Mouse (Mus musculus): ENCODE measurements at regions not wholly inside any gene's neighbourhood (a gene's known extent, or its start where the extent isn't known, plus 50 kb on each side); places are given as distances from the start of the nearest gene placed in this dataset.

DNA sequence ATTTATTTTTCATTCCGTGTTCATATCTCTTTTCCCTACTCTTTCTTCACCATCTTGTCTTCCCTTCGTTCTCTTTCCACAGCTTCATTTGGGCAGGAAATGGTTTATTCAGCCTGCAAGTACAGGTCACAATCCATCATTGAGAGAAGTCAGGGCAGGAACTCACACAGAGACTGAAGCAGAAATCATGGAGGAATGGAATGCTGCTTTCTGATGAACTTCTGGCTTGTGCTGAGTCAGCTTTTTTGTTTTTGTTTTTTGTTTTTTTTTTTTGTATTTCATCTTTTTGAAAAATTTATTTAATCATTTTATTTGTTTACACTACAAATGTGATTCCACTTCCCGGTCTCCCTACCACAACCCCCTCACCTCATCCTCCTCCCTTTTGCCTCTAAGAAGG, 51.2 kb upstream of the Suclg2 start:
- DNase-seq (ENCODE audit: low spot score) (no peak), ATAC-seq (replicated peaks; ENCODE audit: low FRiP score) (no peak)
- 99% methylated on average over 3 of the region's 3 CpGs for WGBS
- Histone ChIP-seq H3K4me3 (ENCODE audit: low read depth, low read length) (no peak overlapping the region), H3K9me3 (ENCODE audit: control insufficient read depth, low read length) (no peaks in the 10 kb centered on the region), H3K27ac (ENCODE audit: low read depth, low read length) (no peak overlapping the region), H3K27me3 (ENCODE audit: control insufficient read depth, insufficient read depth, low read length) (no peaks in the 10 kb centered on the region), H3K9ac (ENCODE audit: low read length) (no peak overlapping the region), H3K36me3 (ENCODE audit: control insufficient read depth, insufficient read depth, low read length) (no peaks in the 10 kb centered on the region), H3K4me2 (ENCODE audit: low read depth, low read length, severe bottlenecking) (no peak overlapping the region), H3K4me1 (replicated peaks; ENCODE audit: control insufficient read depth, insufficient read depth, low read length) (no peaks in the 10 kb centered on the region)

DNA sequence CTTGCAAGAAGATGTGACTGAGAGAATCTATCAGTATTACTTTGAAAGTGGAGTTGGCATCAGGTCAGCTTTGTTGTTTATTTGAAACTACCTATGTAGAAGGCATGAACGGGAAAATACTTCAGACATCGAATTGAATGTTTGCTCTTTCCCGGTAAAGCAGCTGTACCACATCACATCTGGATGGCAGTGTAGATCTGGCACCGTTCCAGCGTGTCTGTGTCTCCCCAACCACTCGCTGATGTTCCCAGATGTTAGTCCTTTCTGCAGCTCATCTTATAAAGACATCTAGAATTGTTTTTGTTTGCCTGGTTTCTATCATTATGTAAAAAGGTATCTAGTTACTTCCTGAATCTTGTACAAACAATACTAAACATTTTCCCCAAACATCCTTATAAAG, 83.1 kb upstream of the Suclg2 start:
- Histone ChIP-seq H3K4me1 (replicated peaks; ENCODE audit: control insufficient read depth, insufficient read depth, low read length) (no peaks in the 10 kb centered on the region), H3K4me2 (ENCODE audit: low read depth, low read length, severe bottlenecking) (no peak overlapping the region), H3K27ac (ENCODE audit: low read depth, low read length) (no peak overlapping the region), H3K9ac (ENCODE audit: low read length) (no peak overlapping the region), H3K27me3 (ENCODE audit: control insufficient read depth, insufficient read depth, low read length) (no peaks in the 10 kb centered on the region), H3K36me3 (ENCODE audit: control insufficient read depth, insufficient read depth, low read length) (no peaks in the 10 kb centered on the region), H3K9me3 (ENCODE audit: control insufficient read depth, low read length) (no peaks in the 10 kb centered on the region), H3K4me3 (ENCODE audit: low read depth, low read length) (no peak overlapping the region)
- 93% methylated on average over 6 of the region's 6 CpGs for WGBS
- ATAC-seq (replicated peaks; ENCODE audit: low FRiP score): no peak
- DNase-seq (ENCODE audit: low spot score): no peak

DNA sequence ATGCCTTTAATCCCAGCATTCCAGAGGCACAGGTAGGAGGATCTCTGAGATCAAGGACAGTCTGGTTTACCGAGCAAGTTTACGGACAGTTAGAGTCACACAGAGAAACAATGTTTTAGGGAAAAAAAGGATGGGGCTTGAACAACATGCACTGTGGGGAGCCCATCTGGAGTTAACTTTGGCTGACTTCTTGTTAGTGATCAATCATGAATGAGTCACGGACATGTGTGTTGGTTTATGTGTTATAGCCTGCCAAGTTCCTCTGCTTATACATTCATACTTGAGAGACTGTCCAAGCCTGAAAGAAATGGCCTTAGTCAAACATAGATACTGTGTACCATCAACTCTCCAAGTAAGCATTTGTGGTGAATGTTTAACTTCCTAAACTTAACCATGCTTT, 122.9 kb upstream of the Suclg2 start:
- WGBS: 93% methylated on average over 3 of the region's 3 CpGs
- Histone ChIP-seq H3K9ac (ENCODE audit: low read length) (no peak overlapping the region), H3K4me1 (replicated peaks; ENCODE audit: control insufficient read depth, insufficient read depth, low read length) (no peaks in the 10 kb centered on the region), H3K27me3 (ENCODE audit: control insufficient read depth, insufficient read depth, low read length) (no peaks in the 10 kb centered on the region), H3K4me2 (ENCODE audit: low read depth, low read length, severe bottlenecking) (no peak overlapping the region), H3K9me3 (ENCODE audit: control insufficient read depth, low read length) (no peaks in the 10 kb centered on the region), H3K36me3 (ENCODE audit: control insufficient read depth, insufficient read depth, low read length) (no peaks in the 10 kb centered on the region), H3K27ac (ENCODE audit: low read depth, low read length) (no peak overlapping the region), H3K4me3 (ENCODE audit: low read depth, low read length) (no peak overlapping the region)
- DNase-seq (ENCODE audit: low spot score) (no peak), ATAC-seq (replicated peaks; ENCODE audit: low FRiP score) (no peak)

DNA sequence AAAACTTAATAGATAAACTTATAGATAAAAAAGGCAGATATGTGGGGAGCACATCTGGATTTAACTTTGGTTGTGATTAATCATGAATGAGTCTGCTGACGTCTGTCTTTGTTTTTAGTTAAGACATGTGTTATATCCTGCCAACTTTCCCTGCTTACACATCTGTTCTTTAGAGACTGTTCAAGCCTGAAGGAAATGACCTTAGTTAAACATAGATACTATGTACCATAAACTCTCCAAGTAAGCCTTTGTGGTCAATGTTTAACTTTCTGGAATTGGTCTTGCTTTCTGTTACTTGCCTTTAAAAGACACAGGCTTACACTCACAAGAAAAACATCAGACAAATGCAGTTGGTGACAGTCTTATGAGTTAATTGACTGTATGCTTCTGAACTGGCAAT, 127.9 kb upstream of the Suclg2 start:
- H3K27ac ChIP-seq (ENCODE audit: low read depth, low read length): no peak overlapping the region
- no peaks in the 10 kb centered on the region for H3K27me3 ChIP-seq (ENCODE audit: control insufficient read depth, insufficient read depth, low read length)
- ATAC-seq (replicated peaks; ENCODE audit: low FRiP score) (no peak), DNase-seq (ENCODE audit: low spot score) (no peak)
- H3K9ac ChIP-seq (ENCODE audit: low read length): no peak overlapping the region
- no peak overlapping the region for H3K4me2 ChIP-seq (ENCODE audit: low read depth, low read length, severe bottlenecking)
- H3K4me3 ChIP-seq (ENCODE audit: low read depth, low read length): no peak overlapping the region
- H3K36me3 ChIP-seq (ENCODE audit: control insufficient read depth, insufficient read depth, low read length): no peaks in the 10 kb centered on the region
- 65% methylated on average over 1 of the region's 1 CpGs for WGBS
- no peaks in the 10 kb centered on the region for H3K9me3 ChIP-seq (ENCODE audit: control insufficient read depth, low read length)
- no peaks in the 10 kb centered on the region for H3K4me1 ChIP-seq (replicated peaks; ENCODE audit: control insufficient read depth, insufficient read depth, low read length)

DNA sequence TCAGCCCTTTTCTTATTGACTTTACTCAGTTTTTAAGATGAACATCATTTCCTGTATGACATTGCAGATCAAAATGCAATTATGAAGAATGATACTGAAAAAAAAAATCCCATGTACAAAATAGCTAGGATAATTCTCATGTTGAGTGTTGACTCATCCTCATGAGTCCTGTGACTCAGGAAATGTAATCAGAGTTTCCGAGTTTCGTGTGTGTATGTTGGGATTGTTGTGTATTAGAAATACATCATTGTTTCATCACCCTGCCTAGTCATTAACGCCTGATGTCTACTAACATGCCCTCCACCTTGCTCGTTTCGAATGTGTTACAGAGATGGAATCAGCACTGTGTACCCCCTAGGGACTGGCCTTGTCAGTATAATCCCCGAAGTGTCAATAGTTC, 156.9 kb upstream of the Suclg2 start:
- no peak overlapping the region for H3K4me3 ChIP-seq (ENCODE audit: low read depth, low read length)
- no peak overlapping the region for H3K27ac ChIP-seq (ENCODE audit: low read depth, low read length)
- no peaks in the 10 kb centered on the region for H3K27me3 ChIP-seq (ENCODE audit: control insufficient read depth, insufficient read depth, low read length)
- H3K9me3 ChIP-seq (ENCODE audit: control insufficient read depth, low read length): no peaks in the 10 kb centered on the region
- H3K4me2 ChIP-seq (ENCODE audit: low read depth, low read length, severe bottlenecking): no peak overlapping the region
- no peak overlapping the region for H3K9ac ChIP-seq (ENCODE audit: low read length)
- H3K4me1 ChIP-seq (replicated peaks; ENCODE audit: control insufficient read depth, insufficient read depth, low read length): peaks cover 2% of the 10 kb centered on the region; the same call in 1 of the 2 replicates
- no peaks in the 10 kb centered on the region for H3K36me3 ChIP-seq (ENCODE audit: control insufficient read depth, insufficient read depth, low read length)
- WGBS: 68% methylated on average over 6 of the region's 6 CpGs
- no peak for DNase-seq (ENCODE audit: low spot score)
- ATAC-seq (replicated peaks; ENCODE audit: low FRiP score): no peak

DNA sequence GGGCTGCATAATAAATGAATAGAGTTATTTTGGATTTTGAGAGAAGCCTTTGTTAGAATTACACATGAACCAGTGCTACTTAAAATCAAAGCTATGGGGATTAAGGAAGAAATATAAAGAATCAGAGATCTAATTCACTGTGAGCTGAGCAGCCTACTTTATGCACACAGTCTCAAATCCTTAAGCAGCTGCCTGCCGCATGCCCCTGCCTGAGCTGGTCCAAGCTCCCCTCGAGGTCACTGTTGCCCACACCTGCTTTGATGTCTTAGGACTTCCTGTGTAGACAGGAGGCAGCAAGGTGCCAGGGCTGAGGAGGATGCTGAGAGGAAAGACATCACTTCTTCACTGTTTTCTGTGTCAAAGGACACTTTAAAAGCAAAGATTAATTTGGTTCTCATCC, 157.7 kb upstream of the Suclg2 start:
- 7% methylated on average over 2 of the region's 2 CpGs for WGBS
- no peak overlapping the region for H3K4me2 ChIP-seq (ENCODE audit: low read depth, low read length, severe bottlenecking)
- no peaks in the 10 kb centered on the region for H3K27me3 ChIP-seq (ENCODE audit: control insufficient read depth, insufficient read depth, low read length)
- H3K9me3 ChIP-seq (ENCODE audit: control insufficient read depth, low read length): no peaks in the 10 kb centered on the region
- no peak overlapping the region for H3K4me3 ChIP-seq (ENCODE audit: low read depth, low read length)
- H3K4me1 ChIP-seq (replicated peaks; ENCODE audit: control insufficient read depth, insufficient read depth, low read length): peaks cover 2% of the 10 kb centered on the region; the same call in 1 of the 2 replicates
- H3K9ac ChIP-seq (ENCODE audit: low read length): no peak overlapping the region
- DNase-seq (ENCODE audit: low spot score): peak; percentile 53
- peak; percentile 71 for ATAC-seq (replicated peaks; ENCODE audit: low FRiP score)
- H3K27ac ChIP-seq (ENCODE audit: low read depth, low read length): no peak overlapping the region
- no peaks in the 10 kb centered on the region for H3K36me3 ChIP-seq (ENCODE audit: control insufficient read depth, insufficient read depth, low read length)

DNA sequence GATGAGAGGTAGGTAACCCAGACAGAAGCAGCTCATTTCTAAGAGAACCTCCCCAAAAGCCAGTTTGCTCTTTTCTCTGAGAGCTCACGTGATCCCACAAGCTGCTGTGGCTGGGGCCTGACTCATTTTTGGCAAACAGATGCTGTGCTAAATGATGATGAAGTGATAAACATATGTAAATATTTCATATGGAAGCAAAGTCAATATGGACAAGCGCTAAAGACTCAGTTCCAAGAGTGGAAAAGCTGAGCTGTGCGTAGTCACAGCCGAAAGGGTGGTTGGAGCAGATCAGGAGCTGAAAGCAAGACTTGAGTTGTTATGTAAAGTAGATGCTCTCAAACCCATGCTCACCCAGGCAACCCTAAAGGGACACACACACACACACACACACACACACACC, 168.0 kb upstream of the Suclg2 start:
- no peak overlapping the region for H3K9ac ChIP-seq (ENCODE audit: low read length)
- no peak for ATAC-seq (replicated peaks; ENCODE audit: low FRiP score)
- H3K4me1 ChIP-seq (replicated peaks; ENCODE audit: control insufficient read depth, insufficient read depth, low read length): no peaks in the 10 kb centered on the region
- no peak overlapping the region for H3K4me3 ChIP-seq (ENCODE audit: low read depth, low read length)
- H3K27me3 ChIP-seq (ENCODE audit: control insufficient read depth, insufficient read depth, low read length): no peaks in the 10 kb centered on the region
- 88% methylated on average over 4 of the region's 4 CpGs for WGBS
- H3K9me3 ChIP-seq (ENCODE audit: control insufficient read depth, low read length): no peaks in the 10 kb centered on the region
- H3K4me2 ChIP-seq (ENCODE audit: low read depth, low read length, severe bottlenecking): no peak overlapping the region
- H3K27ac ChIP-seq (ENCODE audit: low read depth, low read length): no peak overlapping the region
- H3K36me3 ChIP-seq (ENCODE audit: control insufficient read depth, insufficient read depth, low read length): no peaks in the 10 kb centered on the region
- DNase-seq (ENCODE audit: low spot score): no peak

DNA sequence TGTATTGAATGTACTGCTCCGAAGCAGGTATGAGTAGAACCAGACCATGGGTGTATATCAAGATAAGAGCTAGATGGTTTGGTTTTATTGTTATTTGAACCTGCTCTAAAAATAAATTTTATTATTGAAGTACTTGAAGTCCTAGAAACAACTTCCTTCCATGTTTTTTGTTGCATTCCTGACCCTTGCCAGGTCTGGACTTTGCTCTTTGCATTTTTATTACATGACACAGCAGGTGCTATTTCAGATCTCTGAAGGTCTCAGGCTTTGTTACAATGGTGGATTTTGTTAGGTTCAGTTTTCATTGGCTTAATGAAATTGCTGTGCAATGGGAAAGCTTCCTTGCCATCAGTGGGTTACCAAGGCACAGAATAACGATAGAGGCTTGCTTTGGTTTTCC, 184.0 kb upstream of the Suclg2 start:
- no peaks in the 10 kb centered on the region; the same call in 1 of the 2 replicates for H3K9me3 ChIP-seq (ENCODE audit: control insufficient read depth, low read length)
- 84% methylated on average over 2 of the region's 2 CpGs for WGBS
- no peak for ATAC-seq (replicated peaks; ENCODE audit: low FRiP score)
- no peaks in the 10 kb centered on the region for H3K4me1 ChIP-seq (replicated peaks; ENCODE audit: control insufficient read depth, insufficient read depth, low read length)
- no peak overlapping the region for H3K27ac ChIP-seq (ENCODE audit: low read depth, low read length)
- H3K4me3 ChIP-seq (ENCODE audit: low read depth, low read length): no peak overlapping the region
- no peak overlapping the region for H3K9ac ChIP-seq (ENCODE audit: low read length)
- DNase-seq (ENCODE audit: low spot score): no peak
- H3K4me2 ChIP-seq (ENCODE audit: low read depth, low read length, severe bottlenecking): no peak overlapping the region
- no peaks in the 10 kb centered on the region for H3K27me3 ChIP-seq (ENCODE audit: control insufficient read depth, insufficient read depth, low read length)
- H3K36me3 ChIP-seq (ENCODE audit: control insufficient read depth, insufficient read depth, low read length): no peaks in the 10 kb centered on the region

DNA sequence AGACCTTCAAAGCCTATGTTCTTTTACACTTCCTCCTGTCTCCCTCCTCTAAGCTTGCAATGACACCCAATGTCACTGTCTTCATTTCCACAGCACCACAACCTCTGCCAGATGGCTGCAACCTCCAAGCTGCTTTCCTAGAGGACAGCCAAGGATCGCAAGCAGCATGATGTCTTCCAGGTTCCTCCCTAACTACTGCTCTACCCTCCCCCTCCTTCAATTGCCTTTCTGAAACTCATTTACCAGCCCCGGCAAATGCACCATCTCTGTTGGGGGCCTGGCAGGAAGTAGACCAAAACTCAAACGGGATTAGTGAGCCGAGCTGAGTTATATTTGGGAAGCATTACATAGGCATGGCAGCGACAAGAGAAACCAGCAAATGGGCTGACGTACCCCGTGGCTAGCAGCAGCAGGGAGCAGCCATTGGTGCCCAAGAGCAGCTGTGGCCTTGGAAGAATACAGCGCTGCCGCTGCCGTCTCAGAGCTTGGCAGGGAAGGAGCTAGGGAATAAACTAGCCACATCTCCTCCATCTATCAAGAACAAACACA, 185.6 kb upstream of the Suclg2 start:
- Histone ChIP-seq H3K4me1 (replicated peaks; ENCODE audit: control insufficient read depth, insufficient read depth, low read length) (no peaks in the 10 kb centered on the region), H3K4me2 (ENCODE audit: low read depth, low read length, severe bottlenecking) (no peak overlapping the region), H3K27ac (ENCODE audit: low read depth, low read length) (no peak overlapping the region), H3K36me3 (ENCODE audit: control insufficient read depth, insufficient read depth, low read length) (no peaks in the 10 kb centered on the region), H3K9ac (ENCODE audit: low read length) (no peak overlapping the region), H3K9me3 (ENCODE audit: control insufficient read depth, low read length) (no peaks in the 10 kb centered on the region; the same call in 1 of the 2 replicates), H3K4me3 (ENCODE audit: low read depth, low read length) (no peak overlapping the region), H3K27me3 (ENCODE audit: control insufficient read depth, insufficient read depth, low read length) (no peaks in the 10 kb centered on the region)
- 43% methylated on average over 10 of the region's 10 CpGs for WGBS
- ATAC-seq (replicated peaks; ENCODE audit: low FRiP score): no peak
- DNase-seq (ENCODE audit: low spot score): no peak

Measured in forebrain, embryonic 11.5 days (tissue).